Mouse (Mus musculus): ENCODE measurements around the gene Ffar2.
"Not testable (repeated sequence)": the region's sequence is repeated elsewhere in the genome, so short reads cannot be mapped to it uniquely, and the experiment has no call there.

Ffar2 gene

DNA sequence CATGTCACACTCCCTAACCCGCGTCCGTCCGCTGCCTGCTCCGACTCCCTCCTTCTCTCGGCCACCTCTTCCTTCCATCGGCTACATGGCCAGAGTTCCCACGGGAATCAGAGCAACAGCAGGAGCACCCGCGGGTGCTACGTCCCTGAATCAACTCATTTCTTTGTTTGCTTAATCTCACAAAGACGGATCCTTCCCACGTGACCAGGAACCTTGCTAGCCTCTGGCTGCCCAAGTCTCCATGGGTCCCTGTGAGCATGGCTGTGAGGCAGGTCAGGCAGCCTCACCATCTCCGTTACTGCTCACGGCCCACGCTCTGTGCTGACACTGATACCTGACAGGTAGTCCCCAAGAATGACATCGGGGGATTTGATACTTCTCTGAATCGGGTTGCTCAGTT, at the start of gene Ffar2:
Ffar2 (minus strand) TSS at position 101 of the 400 bp plus-strand sequence.
- no peak for DNase-seq (ENCODE audit: low read depth, low spot score)

GRCm38 (mm10) chr7:30873083-30873482, 49.5 kb upstream of the Ffar2 start:
- DNase-seq (ENCODE audit: low read depth, low spot score): peak; percentile 56

- no peak for DNase-seq (ENCODE audit: low read depth, low spot score)
These were observed 39.8 kb upstream of the Ffar2 start for GRCm38 (mm10) chr7:30863386-30863785.

- no peak for DNase-seq (ENCODE audit: low read depth, low spot score)
These were observed 37.9 kb upstream of the Ffar2 start, which contains the start of gene Ffar1 for GRCm38 (mm10) chr7:30861464-30861863. Gene Ffar1 (minus strand): TSS chr7:30861564.

- peak; percentile 67 for DNase-seq (ENCODE audit: low read depth, low spot score)
These were observed 36.2 kb upstream of the Ffar2 start for GRCm38 (mm10) chr7:30859635-30860402.

- DNase-seq (ENCODE audit: low read depth, low spot score): peak; percentile 46
These were observed 35.7 kb upstream of the Ffar2 start for GRCm38 (mm10) chr7:30859290-30859634.

DNA sequence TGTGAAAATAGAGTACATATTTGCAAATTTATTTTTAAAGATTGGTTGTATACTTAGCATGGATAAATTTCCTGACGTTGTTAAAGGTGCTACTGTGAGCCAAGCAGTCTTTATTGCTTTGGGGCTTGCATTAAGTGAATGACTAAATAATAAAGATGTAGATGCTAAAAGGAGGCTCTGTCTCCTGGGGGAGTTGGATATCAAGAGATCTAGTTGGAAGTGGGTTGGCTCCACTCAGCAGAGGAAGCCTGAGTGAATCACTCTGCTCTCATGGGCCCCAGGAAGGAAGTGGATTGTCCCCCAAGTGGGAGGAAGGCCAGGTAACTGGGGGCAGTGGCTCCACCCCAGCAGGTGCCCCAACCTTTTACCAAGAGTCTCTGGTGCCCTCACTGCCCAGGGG, 34.2 kb upstream of the Ffar2 start:
- DNase-seq (ENCODE audit: low read depth, low spot score): no peak

DNA sequence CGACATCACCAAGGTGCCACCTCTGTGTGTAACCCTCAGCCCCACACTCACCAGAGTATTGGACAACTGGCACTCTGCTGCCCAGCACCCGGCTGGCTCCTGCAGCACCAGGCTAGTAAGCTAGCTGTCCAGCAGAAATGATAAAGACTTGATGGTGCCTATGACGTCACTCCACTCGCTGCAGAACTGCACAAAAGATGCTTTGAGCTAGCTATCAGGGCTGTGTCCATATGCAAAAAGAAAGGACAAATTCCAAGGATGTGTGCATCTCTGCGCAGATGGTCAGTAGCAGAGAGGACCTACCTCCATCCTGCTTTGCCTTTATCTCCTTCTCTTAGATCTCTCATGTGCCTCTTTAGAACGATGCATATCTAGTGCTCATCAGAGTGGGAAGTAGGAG, 32.5 kb upstream of the Ffar2 start, which contains the start of gene Ffar3:
Ffar3 (minus strand) TSS at position 101 of the 400 bp plus-strand sequence.
- no peak for DNase-seq (ENCODE audit: low read depth, low spot score)

DNA sequence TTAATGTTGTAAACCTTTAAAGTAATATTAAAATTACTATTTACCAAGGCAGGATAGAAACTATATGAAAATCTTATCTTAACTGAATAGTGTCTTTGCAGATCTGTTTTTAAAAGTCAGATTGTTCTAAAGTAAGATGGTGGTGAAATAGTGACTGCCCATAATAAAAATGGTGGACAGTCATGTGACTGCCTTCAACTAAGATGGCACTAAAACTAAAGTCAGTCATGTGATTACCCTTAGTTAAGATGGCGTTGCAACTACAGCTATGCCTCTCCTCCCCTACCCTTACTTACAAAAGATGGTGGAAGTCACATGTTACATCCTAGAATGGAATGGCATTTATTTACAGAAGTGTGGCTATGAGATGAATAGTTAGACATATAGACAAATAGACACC, 27.8 kb upstream of the Ffar2 start:
- DNase-seq (ENCODE audit: low read depth, low spot score): no peak

- no peak for DNase-seq (ENCODE audit: low read depth, low spot score)
These were observed 24.4 kb upstream of the Ffar2 start for GRCm38 (mm10) chr7:30847934-30848333.

GRCm38 (mm10) chr7:30847386-30847785, 23.8 kb upstream of the Ffar2 start:
- no peak for DNase-seq (ENCODE audit: low read depth, low spot score)

- no peak for DNase-seq (ENCODE audit: low read depth, low spot score)
These were observed 23.0 kb upstream of the Ffar2 start for GRCm38 (mm10) chr7:30846505-30847053.

GRCm38 (mm10) chr7:30844676-30845297, 21.2 kb upstream of the Ffar2 start:
- no peak for DNase-seq (ENCODE audit: low read depth, low spot score)

GRCm38 (mm10) chr7:30842092-30842491, 18.5 kb upstream of the Ffar2 start:
- no peak for DNase-seq (ENCODE audit: low read depth, low spot score)

DNA sequence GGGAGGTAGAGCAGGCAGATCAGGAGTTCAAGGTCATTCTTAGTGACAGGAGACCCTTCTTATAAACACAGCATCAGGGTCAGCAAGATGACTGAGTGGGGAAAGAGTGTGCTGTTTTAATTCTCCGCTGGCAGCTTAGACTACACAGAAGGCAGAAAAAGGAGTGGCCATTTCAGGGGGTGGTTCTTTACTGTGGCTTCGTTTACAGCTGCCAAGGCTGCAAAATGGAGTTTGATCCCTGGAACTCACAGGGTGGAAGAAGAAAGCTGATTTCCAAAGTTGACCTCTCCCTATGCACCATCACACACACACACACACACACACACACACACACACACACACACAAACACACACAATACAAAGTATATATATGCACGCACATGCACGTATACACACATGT, 17.8 kb upstream of the Ffar2 start:
- DNase-seq (ENCODE audit: low read depth, low spot score): no peak

DNA sequence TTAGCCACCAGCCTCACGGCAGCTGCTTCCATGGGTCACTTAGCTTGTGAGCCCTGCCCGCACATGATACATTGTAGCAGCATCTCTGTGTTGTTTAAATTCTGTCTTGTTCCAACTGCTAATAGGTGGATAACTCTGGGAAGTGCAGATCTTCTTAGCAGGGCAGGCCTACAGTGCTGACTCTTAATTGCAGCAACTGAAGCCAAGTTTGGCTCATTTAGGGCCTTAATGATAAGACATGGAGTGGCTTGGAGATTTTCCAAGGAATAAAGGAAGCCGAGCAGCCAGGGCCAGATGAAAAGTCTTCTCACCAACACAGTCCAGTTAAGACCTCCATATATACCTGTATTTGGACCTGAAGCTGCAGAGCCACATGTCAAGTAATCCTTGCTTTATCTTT, 16.7 kb upstream of the Ffar2 start:
- no peak for DNase-seq (ENCODE audit: low read depth, low spot score)

- no peak for DNase-seq (ENCODE audit: low read depth, low spot score)
These were observed 13.7 kb upstream of the Ffar2 start for GRCm38 (mm10) chr7:30837277-30837676.

DNA sequence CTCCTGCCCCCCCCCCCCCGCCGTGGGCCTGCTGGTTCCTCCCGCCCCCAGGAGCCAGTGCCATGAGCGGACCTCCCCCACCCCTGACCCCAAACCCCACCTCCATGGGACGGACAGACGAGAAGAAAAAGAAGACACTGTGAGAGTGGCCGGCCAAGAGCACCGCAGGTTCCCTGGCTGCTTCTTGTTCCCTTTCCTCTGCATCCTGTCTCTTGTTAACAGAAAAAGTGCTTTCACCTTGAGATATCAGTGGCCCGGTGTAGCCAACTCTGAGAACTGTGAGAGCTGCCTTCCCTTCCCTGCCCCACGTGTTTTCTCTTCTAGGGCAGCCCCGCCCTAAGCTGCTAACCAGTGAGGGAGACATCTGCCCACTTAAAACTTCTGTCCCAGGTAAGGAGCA, 9.1 kb upstream of the Ffar2 start:
- not testable (repeated sequence) for DNase-seq (ENCODE audit: low read depth, low spot score)

GRCm38 (mm10) chr7:30832261-30832660, 8.7 kb upstream of the Ffar2 start:
- no peak for DNase-seq (ENCODE audit: low read depth, low spot score)

- no peak for DNase-seq (ENCODE audit: low read depth, low spot score)
These were observed 5.9 kb upstream of the Ffar2 start for GRCm38 (mm10) chr7:30829428-30829827.

- not testable (repeated sequence) for DNase-seq (ENCODE audit: low read depth, low spot score)
These were observed 5.3 kb upstream of the Ffar2 start for GRCm38 (mm10) chr7:30828871-30829270.

- DNase-seq (ENCODE audit: low read depth, low spot score): no peak
These were observed 3.1 kb upstream of the Ffar2 start for GRCm38 (mm10) chr7:30826660-30827059.

DNA sequence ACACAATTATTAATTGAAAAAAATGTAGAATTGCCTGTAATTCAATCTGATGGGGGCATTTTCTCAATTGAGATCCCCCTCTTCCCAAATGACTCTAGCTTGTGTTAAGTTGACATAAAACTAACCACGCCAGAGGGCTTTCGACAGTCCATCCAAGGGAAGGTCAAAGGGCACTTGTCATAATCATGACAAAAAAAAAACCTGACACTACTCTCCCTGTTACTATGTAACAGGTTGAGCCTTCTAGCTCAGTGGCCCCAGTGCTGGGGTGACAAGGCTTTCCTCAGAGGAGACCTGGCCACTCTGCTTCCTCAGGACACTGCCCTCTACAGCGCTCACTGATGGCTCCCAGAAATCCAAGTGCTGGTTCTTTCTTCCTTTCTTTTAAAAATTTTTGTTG, 731 bp upstream of the Ffar2 start:
- no peak for DNase-seq (ENCODE audit: low read depth, low spot score)
